Mouse (Mus musculus): Measurements from ENCODE around the gene Ccr1.

Gene Ccr1

GRCm38 (mm10) chr9:123926041-123926440 lies 42.5 kb downstream of the Ccr1 start:
- DNase-seq = peak; percentile 41

GRCm38 (mm10) chr9:123925101-123925946 lies 43.2 kb downstream of the Ccr1 start:
- DNase-seq = peak; percentile 80

GRCm38 (mm10) chr9:123924589-123925066 lies 43.9 kb downstream of the Ccr1 start:
- DNase-seq = peak; percentile 67

GRCm38 (mm10) chr9:123924035-123924434 lies 44.5 kb downstream of the Ccr1 start:
- peak; percentile 39 for DNase-seq

- peak; percentile 8 for DNase-seq
Observed at GRCm38 (mm10) chr9:123923146-123923991, 45.1 kb downstream of the Ccr1 start.

Data from cerebellum, adult 9-10 months (tissue).